Mouse (Mus musculus) ZHBTc4 (cell line): ENCODE measurements around the gene Mospd3.

ENCODE experiments used
- DNase-seq: peaks from one replicate; pipeline ENCODE4 v3.0.0-alpha.2; 2011; ENCODE audit warnings: low read depth, low spot score

Mospd3 gene

DNA sequence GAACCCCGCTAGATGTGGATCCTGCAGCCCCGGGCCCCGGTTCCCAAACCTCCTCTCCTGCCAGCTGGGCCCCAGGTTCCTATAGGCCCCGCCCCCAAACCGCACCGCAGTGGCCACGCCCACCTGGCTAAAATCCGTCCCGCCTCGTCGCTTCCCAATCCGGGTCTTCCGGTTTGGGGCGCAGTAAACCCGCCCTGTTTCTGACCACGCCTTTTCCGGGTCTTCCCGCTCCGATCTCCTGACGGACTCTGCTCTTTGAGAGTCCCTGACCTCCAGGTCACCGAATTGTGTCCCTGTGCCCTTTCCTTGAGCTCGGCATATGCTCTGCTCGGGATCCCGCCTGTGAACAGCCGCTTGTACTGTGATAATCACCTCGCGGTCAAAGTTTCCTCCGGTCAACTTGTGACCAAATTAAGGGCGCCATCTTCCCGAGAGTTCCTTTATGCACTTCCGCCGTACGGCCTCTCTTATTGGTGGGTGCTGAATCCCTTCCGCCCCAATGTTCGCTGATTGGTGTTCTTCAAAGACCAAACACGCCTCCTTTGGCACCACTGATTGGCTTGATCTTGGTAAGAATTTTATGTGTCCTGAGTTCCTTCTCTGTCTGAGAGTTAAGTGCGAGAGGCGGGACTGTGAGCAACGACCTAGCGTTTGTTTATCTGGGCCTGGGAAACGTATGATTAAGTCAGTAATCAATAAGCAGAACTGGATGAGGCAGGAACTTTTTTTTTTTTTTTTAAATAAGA is at the start of gene Mospd3:
Gene Mospd3 (minus strand): TSS at position 440 of the 746 bp plus-strand sequence.
- DNase-seq: peak; percentile 99

DNA sequence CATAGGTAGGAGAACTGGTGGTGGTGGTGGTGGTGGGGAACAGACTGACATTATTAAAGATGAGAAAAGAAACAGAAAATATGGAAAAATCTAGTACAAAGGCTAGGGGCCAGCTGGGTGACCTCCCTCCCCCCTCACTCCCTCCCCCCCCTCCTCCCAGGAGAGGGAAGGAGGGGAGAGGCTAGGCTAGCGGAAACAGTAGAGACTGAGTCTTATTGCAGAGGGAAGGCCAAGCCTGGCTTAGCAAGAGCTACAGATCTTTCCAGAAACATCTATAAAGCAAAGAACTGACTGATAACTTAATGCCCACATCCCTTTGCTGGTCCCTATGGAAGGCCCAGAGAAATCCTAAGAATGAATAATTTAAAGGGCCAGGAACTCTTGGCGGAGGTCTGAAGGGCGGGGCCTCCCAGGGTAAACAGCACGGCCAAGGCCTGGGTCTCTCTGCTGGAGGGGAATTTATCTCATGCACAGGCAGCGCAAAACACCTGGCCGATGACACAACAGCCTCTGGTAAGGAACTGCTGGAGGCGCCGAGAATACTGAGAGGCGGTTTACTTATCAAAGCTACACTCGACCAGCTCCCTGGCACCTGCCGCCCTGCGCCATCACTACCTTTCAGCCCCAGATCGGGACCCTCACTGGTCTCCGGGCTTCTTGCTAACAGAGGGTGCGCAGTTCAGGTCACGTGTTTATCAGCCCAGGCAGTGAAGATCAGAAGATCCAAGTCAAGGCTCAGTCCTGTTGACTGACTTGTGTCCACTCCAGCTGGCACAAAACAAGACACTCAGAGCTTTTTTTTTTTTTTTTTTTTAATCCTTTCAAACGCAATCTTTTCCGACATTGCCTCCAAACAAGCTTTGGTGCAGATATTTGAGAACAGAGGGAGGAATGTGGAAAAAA is 49.1 kb upstream of the Mospd3 start:
- DNase-seq: peak; percentile 73

DNA sequence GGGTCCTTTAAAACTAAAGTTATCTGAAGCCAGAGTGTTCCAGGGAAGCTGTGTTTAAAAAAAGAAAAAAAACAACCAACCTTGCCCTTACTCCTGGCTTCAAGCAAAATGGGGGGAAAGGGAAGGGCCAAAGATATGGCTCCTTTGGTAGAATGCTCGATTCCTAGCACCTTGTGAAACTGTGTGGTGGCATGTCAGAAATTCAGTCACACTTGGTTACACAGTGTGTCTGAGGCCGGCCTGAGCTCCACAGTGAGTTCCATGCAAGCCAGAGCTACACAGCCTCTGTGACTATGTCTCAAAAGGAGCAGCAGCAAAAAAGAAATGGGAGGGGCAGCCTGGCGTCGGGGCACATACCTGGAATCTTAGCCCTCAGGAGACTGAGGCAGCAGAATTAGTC is 48.4 kb upstream of the Mospd3 start:
- DNase-seq: no peak

DNA sequence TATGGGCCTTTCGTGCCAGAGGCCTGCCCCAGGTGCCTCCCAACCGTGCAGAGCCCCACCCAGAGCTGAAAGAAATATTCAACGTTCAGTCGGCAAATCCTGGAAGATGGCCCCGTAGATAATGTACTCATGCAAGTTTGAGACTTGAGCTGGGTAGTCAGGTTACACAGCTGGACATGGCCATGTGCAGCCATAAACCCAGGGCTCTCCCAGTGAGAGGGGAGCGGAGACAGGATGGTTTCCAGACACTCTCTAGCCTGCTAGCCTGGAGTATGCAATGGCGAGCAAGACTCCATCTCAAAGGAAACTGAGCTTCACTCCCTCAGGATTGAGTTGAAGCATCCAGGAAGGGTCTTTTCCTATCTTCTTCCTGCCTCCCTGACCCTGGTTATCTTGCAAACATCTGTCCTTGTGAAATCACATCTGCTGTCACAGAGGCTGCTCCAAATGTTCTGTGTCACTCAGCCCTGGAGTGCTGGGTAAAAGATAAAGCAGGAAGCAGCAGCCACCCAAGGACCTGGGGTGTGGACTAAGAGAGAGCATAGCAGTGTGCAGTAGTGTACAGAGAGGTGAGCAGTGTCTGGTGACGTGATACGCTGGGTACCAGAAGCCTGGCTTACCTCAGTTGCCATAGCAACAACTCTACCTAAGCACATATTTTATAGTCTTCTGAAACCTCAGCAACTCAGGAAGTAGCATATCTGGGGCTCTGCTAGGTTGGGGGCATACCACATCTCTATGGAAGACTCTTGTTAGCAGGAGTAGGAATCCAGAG is 47.2 kb upstream of the Mospd3 start:
- no peak for DNase-seq

DNA sequence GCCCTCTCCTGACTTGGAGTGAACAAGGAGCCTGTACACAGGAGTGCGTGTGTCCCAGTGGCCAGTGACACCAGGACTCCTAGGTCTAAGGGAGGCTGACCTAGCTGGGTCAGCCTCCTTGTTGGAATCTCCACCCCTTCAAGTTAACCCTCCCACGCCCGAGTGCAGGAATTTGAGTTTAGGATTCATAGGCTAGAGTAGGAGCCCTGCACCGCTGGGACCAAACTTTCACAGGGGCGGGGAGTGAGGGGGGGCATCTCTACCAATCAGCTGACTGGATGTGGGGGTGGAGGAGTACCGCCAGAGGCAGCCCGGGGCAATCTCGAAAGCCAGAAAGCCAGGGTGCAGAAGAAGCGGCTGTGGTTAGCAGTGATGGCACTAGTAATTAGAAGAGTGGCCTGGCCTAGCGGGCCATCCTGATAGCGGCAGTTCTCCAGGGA is 44.8 kb upstream of the Mospd3 start, which contains the start of gene Irs3:
Gene Irs3 (minus strand): TSS at position 63 of the 440 bp plus-strand sequence.
- peak; percentile 72 for DNase-seq

DNA sequence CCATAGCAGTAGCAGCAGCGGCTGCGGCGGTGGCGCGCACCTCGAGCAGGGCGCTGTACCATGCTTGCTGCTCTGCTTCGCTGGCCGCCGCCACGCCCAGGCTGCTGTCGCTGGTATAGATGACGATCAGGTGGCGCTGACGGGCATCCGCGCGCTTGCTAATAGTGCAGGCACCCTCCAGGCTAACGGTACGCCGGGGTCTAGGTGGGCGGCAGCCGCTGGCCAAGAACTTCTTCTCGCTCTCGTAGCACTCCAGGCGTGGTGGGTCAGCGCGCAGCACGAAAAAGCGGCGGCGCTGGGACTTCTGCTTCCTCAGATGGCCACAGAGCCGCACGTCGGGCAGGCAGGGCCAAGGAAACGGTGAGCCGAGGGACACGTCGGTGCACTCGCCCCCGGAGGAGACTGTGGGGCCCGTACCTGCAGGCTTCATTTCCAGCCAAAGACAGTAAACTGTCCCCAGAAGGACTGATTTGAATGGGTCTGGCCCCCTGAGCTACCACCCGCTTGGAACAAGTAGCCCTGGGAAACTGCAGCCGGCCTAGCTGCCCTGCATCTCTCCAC is 44.3 kb upstream of the Mospd3 start:
- peak; percentile 51 for DNase-seq

DNA sequence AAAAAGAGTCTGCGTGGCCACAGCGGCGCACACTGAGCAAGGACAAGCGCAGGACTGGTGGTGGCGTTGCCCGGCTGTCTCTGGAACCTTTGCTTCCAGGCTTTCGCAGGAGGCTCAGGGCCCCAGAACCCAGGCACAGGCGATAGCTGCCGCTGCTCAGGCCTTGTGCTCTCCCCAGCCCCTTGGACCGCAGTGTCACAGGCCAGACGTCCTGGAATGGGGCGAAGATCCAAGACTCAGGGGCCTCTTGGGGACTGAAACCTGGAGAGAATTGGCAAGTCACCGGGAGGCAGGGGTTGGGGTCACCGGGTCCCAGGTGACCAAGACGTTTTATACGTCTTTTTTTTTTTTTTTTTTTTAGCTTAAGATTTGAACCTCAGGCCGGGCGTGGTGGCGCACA is 43.6 kb upstream of the Mospd3 start:
- DNase-seq: peak; percentile 57

DNA sequence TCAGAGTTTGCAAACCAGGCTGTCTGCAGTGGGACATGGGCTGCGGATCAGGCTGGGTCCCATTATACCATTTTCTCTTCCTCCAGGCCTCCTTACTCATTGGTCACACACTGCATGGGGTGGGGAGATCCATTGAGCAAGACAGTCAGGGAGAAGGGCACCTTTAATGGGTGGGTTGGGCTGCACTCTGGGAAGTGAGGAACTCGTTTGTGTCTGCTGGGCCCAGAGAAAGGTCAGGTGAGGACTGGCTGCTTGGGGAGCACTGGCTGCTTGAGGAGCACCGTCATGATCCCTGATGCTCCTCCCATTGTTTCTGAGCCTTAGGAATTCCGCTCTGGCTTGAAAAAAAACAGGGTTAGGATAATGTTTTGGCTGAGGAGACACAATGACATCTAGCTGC is 42.0 kb upstream of the Mospd3 start:
- DNase-seq: peak; percentile 80

DNA sequence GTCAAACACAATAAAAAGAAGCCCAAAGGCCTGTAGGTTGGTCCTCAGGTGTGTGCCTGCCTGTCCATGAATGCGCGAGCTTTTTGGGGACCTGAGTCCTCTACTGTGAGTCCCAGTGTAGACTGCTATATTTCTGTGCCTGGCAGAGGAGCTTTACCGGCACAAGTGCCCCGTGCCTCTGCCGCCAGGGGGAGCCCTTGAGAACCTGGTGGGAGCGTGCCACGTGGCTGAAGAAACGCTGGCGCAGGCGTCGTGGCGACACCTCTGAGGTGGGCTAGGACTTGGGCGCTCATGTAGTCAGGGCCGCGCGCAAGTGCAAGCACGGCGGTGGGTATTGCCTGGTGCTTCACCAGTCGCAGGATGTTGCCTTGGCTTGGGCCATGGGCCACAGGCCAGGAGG is 40.2 kb upstream of the Mospd3 start, which contains the start of gene Sap25:
Gene Sap25 (plus strand): TSS at position 281 of the 400 bp plus-strand sequence.
- DNase-seq: peak; percentile 95

DNA sequence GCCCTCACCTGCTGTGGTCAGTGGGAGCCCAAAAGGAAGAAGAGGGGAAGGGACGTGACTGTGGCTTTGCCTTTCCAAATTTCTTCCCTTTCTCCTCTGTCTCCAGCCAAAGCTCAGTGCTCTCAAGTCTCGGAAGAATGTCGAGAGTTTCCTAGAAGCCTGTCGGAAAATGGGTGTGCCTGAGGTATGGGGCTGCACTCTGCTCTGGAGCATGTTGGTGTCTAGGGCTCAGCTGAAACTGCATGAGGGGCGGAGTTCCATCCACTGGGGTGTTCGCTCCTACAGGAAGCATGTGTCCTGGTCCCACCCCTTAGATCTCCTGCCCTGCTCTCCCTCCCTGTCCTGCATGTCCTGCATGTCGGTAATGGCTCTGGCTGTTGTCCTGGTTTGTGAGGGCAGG is 38.6 kb upstream of the Mospd3 start:
- peak; percentile 84 for DNase-seq

DNA sequence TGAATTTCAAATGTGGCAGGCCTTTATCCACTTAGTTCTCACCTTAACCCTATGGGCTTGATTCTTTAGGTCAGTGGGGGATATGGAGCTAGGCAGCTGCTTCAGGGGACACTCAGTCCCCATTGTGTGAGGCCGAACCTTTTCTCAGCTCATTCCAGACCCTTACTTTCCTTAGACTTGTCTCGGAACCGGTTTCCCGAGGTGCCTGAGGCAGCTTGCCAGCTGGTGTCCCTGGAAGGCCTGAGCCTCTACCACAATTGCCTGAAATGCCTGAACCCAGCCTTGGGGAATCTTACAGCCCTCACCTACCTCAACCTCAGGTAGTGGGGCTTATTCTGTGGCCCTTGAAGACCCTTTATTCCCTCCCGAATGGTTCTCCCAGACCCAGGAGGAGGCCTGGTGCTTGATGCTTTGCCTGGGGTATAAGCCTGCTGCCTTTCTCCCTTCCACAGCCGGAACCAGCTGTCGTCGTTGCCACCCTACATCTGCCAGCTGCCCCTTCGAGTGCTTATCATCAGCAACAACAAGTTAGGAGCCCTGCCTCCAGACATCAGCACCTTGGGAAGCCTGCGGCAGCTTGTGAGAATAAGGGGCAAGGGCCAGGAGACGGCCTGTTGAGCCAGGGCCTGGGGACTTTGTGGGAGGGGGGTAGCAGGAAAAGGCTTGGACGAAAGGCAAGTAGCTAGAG is 32.7 kb upstream of the Mospd3 start:
- no peak for DNase-seq

DNA sequence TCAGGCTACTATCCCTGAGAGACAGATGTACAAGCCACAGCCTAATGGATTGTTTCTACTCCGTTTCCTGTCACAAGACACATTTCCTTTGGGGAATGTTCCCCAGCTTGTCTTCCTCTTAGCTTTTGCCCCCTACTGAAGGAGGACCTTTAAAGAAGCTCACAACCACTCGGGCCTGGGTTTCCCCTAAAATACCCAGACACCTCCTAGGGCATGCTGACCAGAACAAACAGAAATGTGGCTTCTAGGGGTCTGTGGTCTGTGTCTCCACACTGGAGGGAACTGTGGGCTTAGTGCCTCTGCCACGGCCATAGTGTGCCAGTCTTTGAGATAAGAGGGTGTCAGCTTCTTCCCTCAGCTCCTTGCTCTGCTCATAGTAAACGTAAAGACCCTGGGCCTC is 30.7 kb upstream of the Mospd3 start:
- DNase-seq: no peak

DNA sequence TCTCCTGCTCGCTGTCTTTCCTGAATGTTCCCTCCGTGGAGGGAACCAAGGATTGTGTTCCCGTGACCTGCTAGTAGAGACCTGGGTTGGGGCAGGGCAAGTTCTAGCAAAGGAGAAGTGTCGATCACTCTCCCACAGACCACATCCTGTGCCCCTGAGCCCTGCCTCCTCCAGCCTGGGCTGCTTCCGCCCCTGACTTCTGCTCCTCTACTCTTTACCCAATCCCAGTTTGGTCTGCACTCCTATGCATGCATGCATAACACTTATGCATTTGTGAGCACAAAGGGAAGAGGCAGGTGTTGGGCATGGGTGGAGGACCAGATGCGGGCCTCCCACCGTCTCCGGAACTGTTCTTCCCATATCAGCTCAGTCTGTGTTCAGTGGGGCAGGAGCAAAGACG is 30.3 kb upstream of the Mospd3 start:
- peak; percentile 95 for DNase-seq

DNA sequence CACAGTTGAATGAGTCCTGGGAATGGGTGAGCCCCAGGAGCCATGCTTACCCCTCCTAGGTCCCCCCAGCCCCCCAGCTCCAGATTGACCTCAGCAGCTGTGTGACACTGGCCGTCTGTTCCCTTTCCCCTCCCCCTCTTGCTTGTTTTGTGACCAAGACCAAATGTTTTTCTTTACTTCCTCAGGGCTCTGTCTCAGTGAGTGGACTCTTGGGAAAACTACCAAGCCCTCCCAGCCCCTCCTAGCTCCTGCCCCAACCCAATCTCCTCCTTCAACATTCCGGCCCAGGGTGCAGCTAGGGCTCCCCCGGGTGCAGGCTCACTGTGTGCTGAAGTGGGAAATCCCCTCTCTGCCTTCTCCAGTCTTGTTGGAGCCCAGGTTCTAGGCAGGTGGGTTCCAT is 29.7 kb upstream of the Mospd3 start:
- DNase-seq: peak; percentile 86

DNA sequence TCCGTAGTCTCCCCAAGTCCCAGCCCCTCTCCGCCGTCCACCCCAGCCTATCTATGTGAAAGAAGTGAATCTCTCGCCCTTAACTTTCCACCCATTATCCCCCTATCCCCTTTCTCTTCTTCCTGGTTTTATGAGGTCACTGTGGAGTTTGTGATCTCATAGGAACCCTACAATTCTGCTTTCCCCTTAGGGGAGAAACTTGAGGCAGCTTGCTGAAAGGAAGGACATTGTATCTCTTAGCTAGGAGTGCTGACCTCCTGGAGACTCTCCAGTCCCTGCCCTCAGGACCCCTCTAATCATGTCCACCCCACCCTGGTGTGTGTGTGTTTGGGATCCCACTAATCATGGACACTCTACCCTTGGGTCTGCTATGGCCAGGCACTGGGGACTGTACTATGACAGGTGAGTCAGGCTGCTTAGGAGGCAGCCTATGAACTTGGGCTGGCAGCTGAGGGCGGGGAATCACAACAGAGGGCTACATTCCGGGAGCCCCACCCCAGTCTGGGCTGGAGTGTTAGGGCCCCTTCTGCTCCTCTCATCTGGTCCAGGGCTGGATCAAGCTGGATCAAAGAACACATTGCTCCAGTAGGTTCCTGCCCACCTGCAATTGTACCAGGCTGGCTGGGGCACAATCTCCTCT is 29.2 kb upstream of the Mospd3 start:
- peak; percentile 94 for DNase-seq

DNA sequence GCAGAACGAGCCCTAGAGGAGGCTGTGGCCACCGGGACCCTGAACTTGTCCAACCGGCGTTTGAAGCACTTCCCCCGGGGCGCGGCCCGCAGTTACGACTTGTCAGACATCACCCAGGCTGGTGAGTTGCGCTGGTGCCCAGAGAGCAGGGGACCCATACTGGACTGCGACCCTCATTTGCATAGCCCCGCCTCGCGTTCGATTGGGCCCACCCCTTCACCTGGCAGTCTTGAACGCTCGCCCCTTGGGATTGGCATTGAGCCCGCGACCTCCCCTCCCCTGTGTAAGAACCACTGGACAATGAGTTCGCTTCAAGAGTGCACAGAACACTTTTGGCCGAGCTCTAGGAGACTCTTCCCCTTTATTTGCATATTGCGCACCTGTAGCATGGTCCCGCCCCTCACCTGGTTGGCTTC is 28.5 kb upstream of the Mospd3 start:
- DNase-seq: peak; percentile 74

DNA sequence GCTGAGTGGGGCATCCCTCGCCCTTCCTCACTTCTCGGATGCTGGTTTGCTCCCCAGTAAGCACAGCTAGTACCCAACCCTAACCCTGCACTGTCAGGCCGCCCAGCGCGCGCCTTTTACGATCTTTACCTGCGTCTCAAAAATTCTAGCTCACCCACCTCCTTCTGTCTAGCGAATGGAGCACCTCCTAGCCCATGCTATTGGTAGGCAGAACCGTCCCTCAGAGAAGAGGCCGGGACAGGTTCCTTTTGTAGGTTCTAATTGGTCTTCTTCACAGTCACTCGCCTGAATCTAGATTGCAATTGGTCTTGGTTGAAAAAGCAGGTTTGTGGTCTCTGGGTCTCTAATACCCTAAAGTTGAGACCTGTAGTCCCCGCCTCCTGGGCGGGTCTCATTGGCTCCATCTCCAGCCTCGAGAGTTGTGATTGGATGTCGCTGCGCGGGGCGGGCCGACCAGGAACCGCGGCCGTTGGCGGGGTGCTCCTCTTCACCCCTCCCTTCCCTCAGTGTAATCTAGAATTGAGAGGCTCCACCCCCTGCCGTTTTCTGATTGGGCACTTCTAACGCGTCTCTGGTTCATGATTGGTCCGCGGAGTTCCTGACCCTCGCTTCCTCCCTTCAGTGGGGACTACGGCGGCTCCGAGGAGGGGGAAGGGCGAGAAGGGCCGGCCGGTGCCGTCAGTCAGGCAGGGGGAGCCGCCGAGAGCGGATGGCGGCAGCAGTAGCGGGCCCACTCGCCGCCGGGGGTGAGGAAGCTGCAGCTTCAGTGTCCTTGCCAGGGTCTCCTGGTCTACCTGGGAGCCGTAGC is 27.8 kb upstream of the Mospd3 start, which contains the start of the genes Fbxo24, Lrch4 and Gm20605:
Gene Fbxo24 (minus strand): TSS at position 505 of the 808 bp plus-strand sequence.
Gene Lrch4 (plus strand): TSS at position 624 of the 808 bp plus-strand sequence.
Gene Gm20605 (plus strand): TSS at position 678 of the 808 bp plus-strand sequence.
- DNase-seq: peak; percentile 100

DNA sequence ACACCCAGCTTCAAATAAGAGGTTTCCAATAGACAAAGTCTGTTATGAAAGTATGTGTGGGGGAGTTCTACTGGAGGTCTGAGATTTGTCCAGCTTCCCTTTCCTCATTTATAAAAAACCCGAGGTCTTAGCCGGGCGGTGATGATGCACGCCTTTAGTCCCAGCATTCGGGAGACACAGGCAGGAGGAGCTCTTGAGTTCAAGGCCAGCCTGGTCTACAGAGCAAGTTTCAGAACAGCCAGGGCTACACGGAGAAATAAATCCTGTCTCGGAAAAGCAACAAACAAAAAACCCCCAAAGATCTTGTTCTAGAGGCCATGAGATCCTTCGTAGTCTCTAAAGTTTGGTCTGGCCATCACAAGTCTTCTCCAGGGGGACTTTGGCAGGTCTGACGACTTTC is 27.1 kb upstream of the Mospd3 start:
- peak; percentile 45 for DNase-seq

DNA sequence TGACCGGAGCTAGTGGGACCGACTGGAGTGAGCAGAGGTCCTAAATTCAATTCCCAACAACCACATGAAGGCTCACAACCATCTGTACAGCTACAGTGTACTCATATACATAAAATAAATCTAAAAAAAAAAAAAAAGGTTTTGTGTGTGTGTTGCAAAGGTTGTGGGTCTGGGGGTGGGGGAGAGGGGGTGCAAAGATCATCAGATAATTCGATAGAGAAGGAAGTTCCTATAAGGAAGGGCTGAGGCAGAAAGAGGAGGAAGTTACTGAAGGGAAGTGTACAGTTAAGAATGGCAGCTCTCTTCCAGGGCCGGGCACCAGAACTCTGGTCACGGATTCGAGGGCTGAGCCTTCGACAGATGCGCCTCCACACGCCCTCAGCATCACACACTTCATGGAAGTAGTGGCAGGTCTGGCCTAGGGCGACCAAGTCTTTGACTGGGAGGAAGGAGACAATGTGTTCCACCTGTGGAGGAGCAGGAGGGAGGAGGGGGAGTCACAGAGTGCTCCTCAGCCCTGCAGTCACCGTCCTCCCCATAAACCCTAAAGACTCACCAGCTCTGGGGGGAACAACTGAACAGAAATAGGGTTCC is 23.2 kb upstream of the Mospd3 start:
- no peak for DNase-seq
